Mouse (Mus musculus) brain, embryonic 14.5 days (tissue): Measurements from ENCODE around the gene Lrrc7. TPM values are rescaled to one million over a fixed set of nuclear protein-coding genes. Genes with fewer than 3 reads are reported as not detected.

Experiments used
- DNase-seq: peaks from one replicate; pipeline ENCODE4 v3.0.0-alpha.2; 2011; ENCODE audit warnings: low read depth
- CTCF ChIP-seq: fragments of 200-500 bp; IDR thresholded peaks from 2 replicates; pipeline ENCODE4 v1.5.1; 2012; ENCODE audit warnings: inconsistent platforms, mild to moderate bottlenecking, moderate library complexity, borderline replicate concordance; ENCODE audit not compliant: insufficient read depth, insufficient read length; ENCODE audit errors: extremely low read depth
- POLR2A ChIP-seq: fragments of 200-500 bp; IDR thresholded peaks from 2 replicates; pipeline ENCODE4 v1.6.1; 2012; ENCODE audit warnings: mild to moderate bottlenecking, inconsistent platforms, borderline replicate concordance; ENCODE audit not compliant: poor library complexity, insufficient read depth, insufficient read length, severe bottlenecking; ENCODE audit errors: extremely low read depth
- polyA plus RNA-seq: library from polyadenylated mRNA; depleted of rRNA; stranded (reverse); fragments of >200 nt; gene quantifications from 2 replicates; pipeline ENCODE4 v1.2.3, GENCODE M21; 2012; rRNA removed

Lrrc7 gene
- polyA plus RNA-seq = 5.8 and 9.5 TPM in 2 replicates

GRCm38 (mm10) chr3:158561987-158562360 is at the start of gene Lrrc7:
Gene Lrrc7 (minus strand): TSS chr3:158562221.
- peak; percentile 92 for DNase-seq
- TF ChIP-seq POLR2A (no peak), CTCF (peak; percentile 67)

DNA sequence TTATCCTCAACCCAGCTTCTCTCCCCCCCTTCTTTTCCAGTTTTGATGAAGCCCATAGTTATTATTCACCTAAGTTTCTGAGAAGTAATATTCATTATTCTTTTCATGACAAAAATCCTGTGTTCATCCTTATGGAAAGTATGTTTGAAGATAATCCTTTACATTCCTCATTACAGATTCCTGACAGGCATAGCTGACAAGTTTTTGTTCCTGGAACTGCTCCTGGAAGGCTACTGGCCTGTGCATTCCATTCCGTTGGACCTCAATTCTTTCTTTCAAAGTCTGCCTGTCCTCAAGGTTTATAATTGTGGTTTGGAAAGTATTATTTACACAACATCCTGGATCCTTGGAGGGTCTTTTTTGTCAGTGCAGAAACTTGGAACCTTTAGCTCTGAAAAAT is 45.0 kb upstream of the Lrrc7 start:
- DNase-seq = no peak
- no peak for TF ChIP-seq POLR2A
- TF ChIP-seq CTCF = no peak

DNA sequence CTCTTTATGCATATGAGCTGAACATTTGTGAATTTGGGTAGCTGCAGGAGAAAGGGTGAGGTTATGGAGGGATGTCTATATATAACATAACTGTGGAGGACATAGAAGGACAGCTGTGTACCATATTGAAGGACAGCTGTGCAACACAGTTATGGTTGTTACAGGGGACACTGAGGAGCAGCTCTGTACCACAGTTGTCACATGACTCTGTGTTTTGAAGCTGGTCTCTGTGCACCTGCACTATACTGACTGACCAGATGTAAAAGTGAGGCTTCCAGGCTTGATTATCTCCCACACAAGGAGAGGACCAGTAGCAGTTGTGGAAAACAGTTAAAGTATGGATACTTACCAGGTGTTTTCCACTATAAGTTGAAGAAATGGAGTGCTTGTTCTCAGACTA is 43.3 kb upstream of the Lrrc7 start:
- DNase-seq = no peak
- TF ChIP-seq CTCF = no peak
- no peak for TF ChIP-seq POLR2A

DNA sequence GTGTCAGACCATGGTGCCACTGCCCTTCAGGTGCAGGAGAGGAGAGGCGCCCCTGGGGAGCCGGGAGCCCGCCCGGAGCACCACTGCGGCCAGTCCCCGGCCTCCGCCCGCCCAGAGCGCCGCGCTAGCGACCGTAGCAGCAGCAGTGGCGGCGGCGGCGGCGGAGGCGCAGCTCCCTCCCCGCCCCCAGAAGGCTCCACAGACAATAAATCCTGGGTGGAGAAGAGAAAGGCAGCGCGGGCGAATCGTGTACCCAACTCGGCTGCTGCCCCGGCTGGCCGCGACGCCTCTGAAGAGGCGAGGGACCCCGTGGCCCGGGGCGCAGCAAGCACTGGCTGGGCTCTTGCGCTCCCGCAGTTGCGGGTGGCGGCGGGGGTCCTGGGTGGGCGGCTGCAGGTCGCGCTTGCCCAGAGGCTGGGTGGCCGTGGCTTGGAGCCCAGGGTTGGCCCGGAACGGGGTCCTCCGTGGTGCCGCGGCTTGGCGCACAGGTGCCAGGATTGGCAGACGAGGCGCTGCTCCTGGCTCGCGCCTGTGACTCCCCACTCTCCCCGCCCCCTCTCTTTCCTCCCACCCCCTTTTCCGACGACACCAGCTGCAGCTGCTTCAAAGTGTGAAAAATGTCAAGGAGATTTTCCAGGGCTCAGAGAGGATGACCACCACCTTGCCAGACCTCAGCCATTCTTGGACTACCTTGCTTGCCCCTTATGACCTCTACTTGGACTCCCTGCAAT is 600 bp downstream of the Lrrc7 start:
- TF ChIP-seq POLR2A (peak; percentile 62; the same call in 1 of the 2 replicates), CTCF (no peak)
- peak; percentile 85 for DNase-seq

GRCm38 (mm10) chr3:158560891-158561255 is 1.1 kb downstream of the Lrrc7 start:
- no peak for TF ChIP-seq CTCF
- TF ChIP-seq POLR2A = no peak
- peak; percentile 68 for DNase-seq

DNA sequence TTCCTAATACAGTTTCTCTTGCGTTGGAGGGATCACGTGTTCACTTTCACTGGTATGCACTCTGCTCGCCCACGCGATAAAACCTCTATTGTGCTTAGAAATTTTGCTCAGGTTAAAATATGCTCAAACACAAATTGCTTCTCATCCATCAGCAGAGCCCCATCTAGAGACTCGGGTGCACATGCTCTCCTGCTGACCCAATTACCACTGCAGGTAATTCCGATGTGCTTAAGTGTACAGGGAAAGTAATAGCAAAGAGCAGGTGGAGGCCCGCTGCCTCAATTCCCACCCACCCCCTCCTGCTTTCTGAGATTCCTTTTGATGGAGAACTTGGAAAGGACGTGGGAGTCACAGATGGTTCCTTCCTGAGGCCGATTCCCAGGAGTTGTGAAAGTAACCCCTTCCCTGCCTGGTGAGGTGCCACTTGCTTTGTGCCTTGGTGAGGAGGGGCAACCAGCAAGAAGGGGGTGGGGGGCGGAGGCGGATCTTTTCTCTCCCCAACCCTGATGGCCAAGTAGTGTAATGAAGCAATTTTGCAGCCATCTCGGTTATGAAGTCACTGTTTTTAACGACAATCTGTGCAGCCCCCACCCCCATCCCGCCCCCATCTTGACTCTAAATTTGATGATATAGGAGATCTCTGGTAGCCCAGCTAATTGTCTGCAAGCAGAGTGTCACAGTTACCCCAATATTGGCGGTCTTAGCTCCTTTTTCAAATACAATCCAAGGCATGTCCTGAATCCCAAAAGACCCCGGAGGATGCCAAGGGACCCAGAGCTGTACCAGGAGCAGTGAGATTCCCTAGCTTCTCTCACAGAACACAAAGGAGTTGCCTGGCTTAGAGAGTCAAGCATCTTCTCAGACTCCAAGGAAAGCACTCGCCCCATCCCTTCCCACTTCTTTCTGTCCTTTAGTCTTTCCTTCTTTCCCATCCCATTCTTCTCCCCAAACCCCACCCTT is 2.0 kb downstream of the Lrrc7 start:
- DNase-seq = peak; percentile 94

DNA sequence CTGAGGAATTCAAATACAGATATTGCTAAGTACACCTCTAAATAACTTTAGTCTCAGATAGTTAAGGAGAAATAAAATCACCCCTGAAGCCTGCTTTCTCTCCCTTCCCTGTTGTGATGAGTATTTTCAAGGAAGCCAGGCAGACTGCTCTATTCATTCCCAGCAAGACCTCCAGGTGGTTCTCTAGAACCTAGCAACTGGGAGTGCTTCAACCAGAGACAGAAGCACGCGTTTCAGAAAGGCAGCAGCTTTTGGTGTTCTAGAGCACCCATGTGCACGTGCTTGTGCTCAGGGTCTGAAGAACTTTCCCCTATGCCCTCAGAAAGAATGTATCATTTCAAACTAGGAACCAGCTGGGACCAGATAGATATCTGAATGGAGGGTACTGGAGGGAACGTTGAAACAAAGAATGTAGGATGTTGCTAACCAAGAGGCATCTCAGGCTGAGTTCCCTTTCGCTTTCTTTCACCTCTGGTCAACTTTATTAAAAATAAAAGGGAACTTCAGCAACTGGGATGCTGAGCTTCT is 2.8 kb downstream of the Lrrc7 start:
- DNase-seq = peak; percentile 53
- TF ChIP-seq POLR2A (no peak), CTCF (no peak)

More for the DNA sequence above, 2.0 kb downstream of the Lrrc7 start:
- TF ChIP-seq CTCF (no peak), POLR2A (no peak)

- no peak for TF ChIP-seq CTCF
- no peak for TF ChIP-seq POLR2A
- peak; percentile 44 for DNase-seq
Measured at GRCm38 (mm10) chr3:158558631-158559030, 3.4 kb downstream of the Lrrc7 start.

- TF ChIP-seq POLR2A (no peak), CTCF (no peak)
- peak; percentile 60 for DNase-seq
Measured at GRCm38 (mm10) chr3:158554280-158554679, 7.7 kb downstream of the Lrrc7 start.

GRCm38 (mm10) chr3:158552105-158552504 is 9.9 kb downstream of the Lrrc7 start:
- TF ChIP-seq POLR2A = no peak
- no peak for TF ChIP-seq CTCF
- no peak for DNase-seq

- no peak for TF ChIP-seq CTCF
- no peak for TF ChIP-seq POLR2A
- no peak for DNase-seq
Measured at GRCm38 (mm10) chr3:158543481-158543880, 18.5 kb downstream of the Lrrc7 start.

DNA sequence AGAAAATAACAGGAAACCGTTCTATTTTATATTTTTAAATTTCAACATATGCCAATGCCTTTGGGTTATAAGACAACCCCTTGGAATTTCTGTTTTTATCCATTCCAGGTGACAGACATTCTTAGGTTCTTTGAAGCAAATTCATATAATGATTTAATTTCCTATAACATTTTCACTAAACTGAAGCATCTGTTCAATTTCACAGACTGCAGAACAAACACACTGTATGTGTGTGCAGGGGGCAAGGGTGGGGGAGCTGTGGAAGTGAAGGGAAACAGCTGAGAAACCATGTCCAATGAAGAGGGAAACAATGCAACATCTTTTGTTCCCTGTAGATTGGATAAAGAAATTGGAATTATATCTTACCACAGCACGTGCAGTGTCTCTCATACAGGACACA is 29.2 kb downstream of the Lrrc7 start:
- peak; percentile 5 for DNase-seq
- TF ChIP-seq POLR2A (no peak), CTCF (no peak)
